Mouse (Mus musculus) frontal cortex, postnatal 36 days (tissue): ENCODE measurements around the gene Mtmr12.
"Not testable (repeated sequence)": the region's sequence is repeated elsewhere in the genome, so short reads cannot be mapped to it uniquely, and the experiment has no call there.

ENCODE experiments used
- DNase-seq, 2 experiments: peaks; one replicate each; pipeline ENCODE4 v3.0.0; 2022; ENCODE audit warnings: low spot score in 2 of 2

Mtmr12 gene

GRCm38 (mm10) chr15:12204319-12205159, at the start of gene Mtmr12:
Mtmr12 (plus strand) TSS chr15:12205028.
- DNase-seq, result peak; percentile 99 to 100

GRCm38 (mm10) chr15:12178126-12178525, 26.7 kb upstream of the Mtmr12 start:
- no peak for DNase-seq

- DNase-seq, result not testable (repeated sequence)
Observed at GRCm38 (mm10) chr15:12181181-12181805, 23.5 kb upstream of the Mtmr12 start.

GRCm38 (mm10) chr15:12193880-12194816, 10.7 kb upstream of the Mtmr12 start:
- DNase-seq, result no peak

- DNase-seq, result no peak
Observed at GRCm38 (mm10) chr15:12194817-12195735, 9.8 kb upstream of the Mtmr12 start.

- DNase-seq, result no peak
Observed at GRCm38 (mm10) chr15:12195966-12196365, 8.9 kb upstream of the Mtmr12 start.

- DNase-seq, result peak in 1 of 2 experiments; percentile 62
Observed at GRCm38 (mm10) chr15:12196410-12197191, 8.2 kb upstream of the Mtmr12 start.

- DNase-seq, result no peak
Observed at GRCm38 (mm10) chr15:12197361-12197760, 7.5 kb upstream of the Mtmr12 start.

GRCm38 (mm10) chr15:12200021-12200420, 4.8 kb upstream of the Mtmr12 start:
- no peak for DNase-seq

GRCm38 (mm10) chr15:12201856-12202255, 3.0 kb upstream of the Mtmr12 start:
- DNase-seq, result no peak

GRCm38 (mm10) chr15:12202456-12202855, 2.4 kb upstream of the Mtmr12 start:
- DNase-seq, result no peak

GRCm38 (mm10) chr15:12203008-12203407, 1.8 kb upstream of the Mtmr12 start:
- not testable (repeated sequence) for DNase-seq

- DNase-seq, result no peak
Observed at GRCm38 (mm10) chr15:12203512-12204318, 1.1 kb upstream of the Mtmr12 start.

GRCm38 (mm10) chr15:12205160-12205901, 503 bp downstream of the Mtmr12 start:
- DNase-seq, result no peak

GRCm38 (mm10) chr15:12205902-12206645, 1.2 kb downstream of the Mtmr12 start:
- no peak for DNase-seq

GRCm38 (mm10) chr15:12206646-12207222, 1.9 kb downstream of the Mtmr12 start:
- DNase-seq, result no peak

GRCm38 (mm10) chr15:12207556-12208090, 2.8 kb downstream of the Mtmr12 start:
- DNase-seq, result no peak
